Mouse (Mus musculus) heart, embryonic 15.5 days (tissue): ENCODE data around the gene Oit1. TPM values are rescaled to one million over a fixed set of nuclear protein-coding genes. Genes with fewer than 3 reads are reported as not detected.

ENCODE experiments used
- ATAC-seq: fragments of 200-750 bp; cut with Nextera tagmentation; replicated peaks from 2 replicates; pipeline ENCODE4 v1.8.0; 2017; ENCODE audit warnings: low read depth, moderate TSS enrichment; ENCODE audit not compliant: insufficient number of reproducible peaks, insufficient read depth, low FRiP score
- H3K27ac ChIP-seq: fragments of 300-500 bp; sonication (generic); 2 replicates; pipeline ENCODE4 v1.5.1; 2015; ENCODE audit warnings: mild to moderate bottlenecking, inconsistent platforms
- H3K27me3 ChIP-seq: fragments of 300-500 bp; sonication (generic); 2 replicates; pipeline ENCODE4 v1.6.1; 2015; ENCODE audit warnings: inconsistent platforms
- H3K36me3 ChIP-seq: fragments of 300-500 bp; sonication (generic); 2 replicates; pipeline ENCODE4 v1.6.1; 2015; ENCODE audit warnings: mild to moderate bottlenecking, inconsistent platforms
- H3K4me1 ChIP-seq: fragments of 300-500 bp; sonication (generic); replicated peaks from 2 replicates; pipeline ENCODE4 v1.6.1; 2015; ENCODE audit warnings: inconsistent platforms
- H3K4me2 ChIP-seq: fragments of 300-500 bp; sonication (generic); 2 replicates; pipeline ENCODE4 v1.6.1; 2015; ENCODE audit warnings: inconsistent platforms, mild to moderate bottlenecking, moderate library complexity
- H3K4me3 ChIP-seq: fragments of 300-500 bp; sonication (generic); 2 replicates; pipeline ENCODE4 v1.5.1; 2015; ENCODE audit warnings: mild to moderate bottlenecking, inconsistent platforms
- H3K9ac ChIP-seq: fragments of 300-500 bp; sonication (generic); 2 replicates; pipeline ENCODE4 v1.6.1; 2015; ENCODE audit warnings: mild to moderate bottlenecking, inconsistent platforms
- H3K9me3 ChIP-seq: fragments of 300-500 bp; sonication (generic); replicated peaks from 2 replicates; pipeline ENCODE4 v1.6.1; 2016; ENCODE audit warnings: inconsistent platforms
- WGBS: fragments of 180-500 bp; shearing (Covaris S2); methylation state at CpG from one replicate; pipeline ENCODE4 v1.1.7; 2015; ENCODE audit warnings: mixed read lengths; 5-methylcytosine and 5-hydroxymethylcytosine counted together
- polyA plus RNA-seq: library from polyadenylated mRNA; unstranded; fragments of >200 nt; fragmentation: Nextera tagmentation; extraction: Ambion mirVana; gene quantifications from 2 replicates; pipeline ENCODE4 v1.2.1, GENCODE M21; 2015

The Oit1 gene
- polyA plus RNA-seq, 1 experiment from 2014 or later = 0.13 TPM

- Histone ChIP-seq H3K4me2 (no peak overlapping the region), H3K27me3 (no peaks in the 10 kb centered on the region), H3K4me3 (no peak overlapping the region), H3K9me3 (no peaks in the 10 kb centered on the region), H3K4me1 (no peaks in the 10 kb centered on the region), H3K9ac (no peak overlapping the region), H3K27ac (no peak overlapping the region), H3K36me3 (no peaks in the 10 kb centered on the region)
- 50% methylated on average over 4 of the region's 4 CpGs for whole genome bisulfite sequencing
- ATAC-seq = no peak
Observed at GRCm38 (mm10) chr14:8367727-8368520, 10.6 kb downstream of the Oit1 start.

DNA sequence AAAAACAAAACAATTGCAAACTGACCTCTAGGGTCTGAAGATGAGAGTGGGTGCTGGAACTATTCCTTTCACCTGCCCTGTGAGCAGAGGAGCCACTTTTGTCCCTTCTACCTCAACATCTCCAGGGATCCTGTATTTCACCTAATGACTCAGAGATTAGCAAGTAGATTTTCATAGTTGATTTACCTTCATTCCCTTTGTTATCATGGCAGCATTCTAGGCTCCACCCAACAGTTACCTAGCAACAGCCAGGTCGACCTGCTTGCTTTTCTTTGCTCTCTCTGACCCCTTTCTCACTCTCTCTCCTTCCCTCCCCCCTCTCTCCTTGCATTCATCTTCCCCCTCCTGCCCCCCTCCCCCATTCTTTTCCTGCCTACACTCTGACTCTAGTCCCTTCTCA, 11.4 kb downstream of the Oit1 start:
- ATAC-seq = no peak
- Histone ChIP-seq H3K36me3 (no peaks in the 10 kb centered on the region), H3K9ac (no peak overlapping the region), H3K27ac (no peak overlapping the region), H3K4me2 (no peak overlapping the region), H3K9me3 (no peaks in the 10 kb centered on the region), H3K4me3 (no peak overlapping the region), H3K27me3 (no peaks in the 10 kb centered on the region), H3K4me1 (no peaks in the 10 kb centered on the region)
- WGBS = 0% methylated on average over 1 of the region's 1 CpGs

DNA sequence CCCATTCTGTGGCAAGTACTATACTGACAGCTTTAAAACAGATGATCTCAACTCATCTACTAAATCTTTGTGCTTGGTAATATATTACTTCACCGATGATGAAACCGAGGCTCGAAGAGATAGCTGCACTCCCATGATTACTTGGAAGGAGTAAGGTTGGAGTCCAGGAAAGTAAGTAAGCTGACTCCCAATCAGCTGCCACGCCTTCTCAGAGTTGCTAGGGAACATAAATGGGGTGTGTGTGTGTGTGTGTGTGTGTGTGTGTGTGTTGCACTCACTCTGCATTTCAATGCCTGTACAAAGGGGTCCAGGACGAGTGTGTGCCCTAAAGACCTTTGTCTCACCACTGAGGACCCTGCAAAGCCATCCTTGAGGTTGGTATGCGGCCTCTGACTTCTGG, 12.7 kb downstream of the Oit1 start:
- Histone ChIP-seq H3K27me3 (no peaks in the 10 kb centered on the region), H3K4me3 (no peak overlapping the region), H3K9me3 (no peaks in the 10 kb centered on the region), H3K4me1 (no peaks in the 10 kb centered on the region), H3K36me3 (no peaks in the 10 kb centered on the region), H3K9ac (no peak overlapping the region), H3K4me2 (no peak overlapping the region), H3K27ac (no peak overlapping the region)
- no peak for ATAC-seq
- WGBS = 76% methylated on average over 6 of the region's 6 CpGs

GRCm38 (mm10) chr14:8356836-8357235, 21.7 kb downstream of the Oit1 start:
- H3K27ac ChIP-seq = no peak overlapping the region
- ATAC-seq = no peak

GRCm38 (mm10) chr14:8355999-8356501, 22.5 kb downstream of the Oit1 start:
- WGBS = 35% methylated on average over 6 of the region's 6 CpGs

More at GRCm38 (mm10) chr14:8356836-8357235, 21.7 kb downstream of the Oit1 start:
- WGBS = 72% methylated on average over 9 of the region's 9 CpGs
- no peaks in the 10 kb centered on the region for H3K4me1 ChIP-seq
- no peak overlapping the region for H3K9ac ChIP-seq
- H3K36me3 ChIP-seq = no peaks in the 10 kb centered on the region
- H3K4me3 ChIP-seq = no peak overlapping the region
- no peaks in the 10 kb centered on the region for H3K27me3 ChIP-seq
- H3K9me3 ChIP-seq = no peaks in the 10 kb centered on the region
- H3K4me2 ChIP-seq = no peak overlapping the region

DNA sequence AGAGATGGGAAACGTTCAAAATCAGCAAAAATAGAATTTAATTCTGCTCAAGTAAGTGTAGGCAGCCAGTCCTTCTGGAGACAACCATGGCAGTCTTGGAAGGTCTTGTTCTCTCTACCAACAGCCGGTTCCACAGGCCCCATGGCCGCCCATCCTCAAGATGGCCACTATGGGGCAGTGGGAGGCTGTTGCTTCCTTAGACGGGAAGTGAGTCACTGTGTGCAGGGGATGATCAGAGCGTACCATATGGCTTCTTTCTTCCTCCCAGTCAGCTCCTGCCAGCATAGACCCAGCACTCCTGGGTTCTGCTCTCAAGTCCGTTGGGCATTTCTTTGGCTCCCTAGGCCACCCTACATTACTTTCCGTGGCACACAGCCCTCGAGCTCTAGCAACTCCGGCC, 29.6 kb downstream of the Oit1 start:
- Histone ChIP-seq H3K4me2 (no peak overlapping the region), H3K9ac (no peak overlapping the region), H3K27ac (no peak overlapping the region), H3K4me3 (no peak overlapping the region), H3K9me3 (no peaks in the 10 kb centered on the region), H3K4me1 (no peaks in the 10 kb centered on the region), H3K36me3 (no peaks in the 10 kb centered on the region), H3K27me3 (no peaks in the 10 kb centered on the region)
- no peak for ATAC-seq
- 61% methylated on average over 9 of the region's 9 CpGs for WGBS

More at GRCm38 (mm10) chr14:8355999-8356501, 22.5 kb downstream of the Oit1 start:
- Histone ChIP-seq H3K36me3 (no peaks in the 10 kb centered on the region), H3K4me2 (no peak overlapping the region), H3K27me3 (no peaks in the 10 kb centered on the region), H3K9me3 (no peaks in the 10 kb centered on the region), H3K9ac (no peak overlapping the region), H3K4me1 (no peaks in the 10 kb centered on the region), H3K4me3 (no peak overlapping the region), H3K27ac (no peak overlapping the region)
- no peak for ATAC-seq

DNA sequence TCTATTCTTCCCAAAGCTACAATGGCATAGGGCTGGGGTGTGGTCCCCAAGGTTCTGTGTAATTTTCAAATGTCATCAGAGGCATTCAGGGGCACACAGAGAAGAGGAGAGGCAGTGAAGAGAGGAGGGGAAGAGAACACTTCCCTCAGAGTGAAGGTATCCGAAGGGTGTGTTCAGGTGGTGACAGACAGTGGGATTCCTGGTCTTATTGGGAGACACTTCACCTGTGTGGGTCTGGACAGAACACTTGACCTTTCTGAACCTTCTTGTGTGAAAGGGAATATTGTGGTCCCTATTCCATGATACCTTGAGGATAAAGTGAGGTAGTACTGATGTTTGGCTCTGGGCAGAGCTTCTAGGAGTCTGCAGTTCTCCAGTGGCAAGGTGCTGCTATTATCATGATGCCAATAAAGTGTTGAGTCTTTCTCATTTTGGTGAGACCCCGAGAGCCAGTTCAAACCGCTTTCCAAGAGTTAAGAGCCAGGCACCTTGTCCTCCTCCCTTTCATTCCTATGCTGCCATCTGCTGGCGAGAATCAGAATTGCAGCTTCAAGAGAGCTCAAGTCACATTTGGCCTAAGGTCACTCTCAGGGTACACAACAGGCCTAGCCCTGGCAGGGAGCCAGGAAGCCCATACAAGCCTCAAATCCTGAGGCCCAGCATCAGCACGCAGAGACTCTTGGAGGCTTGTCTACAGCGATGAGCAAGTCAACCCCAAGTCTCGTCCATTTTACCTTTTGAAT, 32.1 kb downstream of the Oit1 start:
- 18% methylated on average over 7 of the region's 7 CpGs for WGBS
- H3K4me3 ChIP-seq = no peak overlapping the region
- peaks cover 10% of the 10 kb centered on the region for H3K4me1 ChIP-seq
- H3K9me3 ChIP-seq = no peaks in the 10 kb centered on the region
- H3K4me2 ChIP-seq = no peak overlapping the region
- no peaks in the 10 kb centered on the region for H3K36me3 ChIP-seq
- ATAC-seq = 0 out of 2 replicates have a peak, but pooled peaks have one; percentile 5
- no peaks in the 10 kb centered on the region for H3K27me3 ChIP-seq
- H3K9ac ChIP-seq = no peak overlapping the region
- no peak overlapping the region for H3K27ac ChIP-seq

DNA sequence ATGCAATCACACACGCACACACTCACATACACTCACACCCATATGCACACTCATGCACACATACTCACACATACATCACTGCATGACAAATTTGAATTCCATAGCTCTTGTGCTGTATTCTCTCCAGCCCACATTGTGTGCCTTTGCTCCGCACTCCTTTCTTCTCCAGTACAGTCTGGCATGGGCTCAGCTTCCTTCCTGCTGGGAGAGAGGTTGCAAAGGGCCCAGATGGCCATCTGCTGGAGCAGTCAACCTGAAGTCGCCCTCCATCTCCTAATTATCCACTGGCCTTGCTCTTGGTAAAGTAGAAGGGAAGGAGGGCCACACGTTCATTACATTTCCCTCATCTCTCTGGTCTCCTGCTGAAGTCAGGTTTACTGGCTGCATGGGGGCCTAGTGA, 33.0 kb downstream of the Oit1 start:
- Histone ChIP-seq H3K4me1 (peaks cover 10% of the 10 kb centered on the region), H3K36me3 (no peaks in the 10 kb centered on the region)
- ATAC-seq = no peak

GRCm38 (mm10) chr14:8342509-8343106, 35.9 kb downstream of the Oit1 start:
- WGBS = 24% methylated on average over 5 of the region's 5 CpGs
- Histone ChIP-seq H3K9me3 (no peaks in the 10 kb centered on the region), H3K36me3 (no peaks in the 10 kb centered on the region), H3K4me2 (no peak overlapping the region), H3K4me1 (peaks cover 10% of the 10 kb centered on the region), H3K27ac (0 out of 2 replicates have a peak overlapping the region, but pooled peaks have one; percentile 21), H3K27me3 (no peaks in the 10 kb centered on the region), H3K9ac (no peak overlapping the region), H3K4me3 (no peak overlapping the region)
- peak; percentile 74 for ATAC-seq

More for the DNA sequence above, 33.0 kb downstream of the Oit1 start:
- Histone ChIP-seq H3K9me3 (no peaks in the 10 kb centered on the region), H3K4me2 (no peak overlapping the region), H3K4me3 (no peak overlapping the region), H3K27ac (no peak overlapping the region), H3K9ac (no peak overlapping the region), H3K27me3 (no peaks in the 10 kb centered on the region)
- 64% methylated on average over 4 of the region's 4 CpGs for WGBS

- Histone ChIP-seq H3K9ac (no peak overlapping the region), H3K27me3 (no peaks in the 10 kb centered on the region), H3K4me3 (no peak overlapping the region), H3K4me2 (no peak overlapping the region), H3K36me3 (no peaks in the 10 kb centered on the region), H3K4me1 (peaks cover 12% of the 10 kb centered on the region), H3K9me3 (no peaks in the 10 kb centered on the region), H3K27ac (no peak overlapping the region)
- no peak for ATAC-seq
- WGBS = 63% methylated on average over 4 of the region's 4 CpGs
Observed at GRCm38 (mm10) chr14:8340226-8340625, 38.3 kb downstream of the Oit1 start.

DNA sequence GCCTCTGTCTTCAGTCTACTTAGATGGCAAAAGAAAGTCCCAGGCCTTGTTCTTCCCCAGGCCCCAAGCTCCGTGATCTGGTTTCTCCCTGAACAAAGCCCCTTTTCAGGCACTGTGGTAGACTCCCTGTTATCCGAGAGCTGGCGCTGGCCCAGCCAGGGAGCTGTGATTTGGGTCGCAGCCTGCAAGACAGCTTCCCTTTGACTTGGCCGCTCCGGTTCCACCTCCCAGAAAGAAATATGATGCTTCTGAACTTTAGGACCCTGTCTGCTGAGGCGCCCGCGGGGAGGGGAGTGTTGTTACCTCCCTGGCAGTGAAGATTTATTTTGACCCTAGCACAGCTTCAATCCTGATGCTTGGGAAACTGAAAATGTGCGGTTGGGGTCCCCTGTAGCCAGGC, 42.6 kb downstream of the Oit1 start:
- Histone ChIP-seq H3K9ac (no peak overlapping the region), H3K27me3 (no peaks in the 10 kb centered on the region), H3K36me3 (no peaks in the 10 kb centered on the region), H3K27ac (no peak overlapping the region), H3K4me1 (0 out of 2 replicates have a peak, but pooled peaks cover 4% of the 10 kb centered on the region), H3K9me3 (no peaks in the 10 kb centered on the region), H3K4me2 (no peak overlapping the region), H3K4me3 (no peak overlapping the region)
- WGBS = 53% methylated on average over 10 of the region's 10 CpGs
- no peak; the same call in 1 of the 2 replicates for ATAC-seq
